Mouse (Mus musculus) frontal cortex, adult 2 months (tissue): ENCODE results near the gene BC049762. TPM values are rescaled to one million over a fixed set of nuclear protein-coding genes. Genes with fewer than 3 reads are reported as not detected.

Experiments
- DNase-seq, 2 experiments: peaks; one replicate each; pipeline ENCODE4 v3.0.0; 2022; ENCODE audit warnings: low spot score in 1 of 2; ENCODE audit errors: extremely low spot score in 1 of 2
- polyA plus RNA-seq: library from polyadenylated mRNA; depleted of rRNA; stranded (reverse); fragments of >200 nt; gene quantifications from 2 replicates; pipeline ENCODE4 v1.2.3, GENCODE M21; 2012; rRNA removed

BC049762 gene
- polyA plus RNA-seq, 1 experiment, result 0.34 TPM

DNA sequence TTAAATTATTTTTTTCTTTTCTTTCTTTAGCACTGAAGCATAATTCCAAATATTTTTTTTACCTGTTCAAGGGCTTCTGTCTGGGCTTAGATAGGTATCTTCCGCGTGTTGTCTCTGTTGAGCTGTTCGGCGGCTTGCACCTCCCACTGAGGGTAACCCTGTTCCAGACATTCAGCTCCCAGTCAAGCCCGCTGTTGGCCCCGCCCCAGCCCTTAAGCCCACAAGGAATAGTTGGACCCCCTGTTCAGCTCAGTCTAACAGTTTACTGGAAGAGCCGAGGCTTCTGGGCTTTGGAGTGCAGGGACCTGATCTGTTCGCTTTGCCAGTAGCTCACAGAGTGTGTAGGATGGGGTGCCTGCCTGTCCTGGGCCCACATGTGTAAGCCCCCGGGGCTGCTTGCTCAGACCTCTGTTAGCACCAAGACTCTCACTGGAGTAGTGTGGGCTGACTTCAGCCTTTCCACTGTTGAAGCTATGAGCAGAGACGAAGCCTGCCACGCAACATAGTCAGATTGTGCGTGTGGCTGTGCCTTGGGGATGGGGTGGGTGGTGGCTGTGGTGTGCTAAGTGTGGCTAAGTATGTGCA lies 43.4 kb downstream of the BC049762 start:
- DNase-seq, result no peak

DNA sequence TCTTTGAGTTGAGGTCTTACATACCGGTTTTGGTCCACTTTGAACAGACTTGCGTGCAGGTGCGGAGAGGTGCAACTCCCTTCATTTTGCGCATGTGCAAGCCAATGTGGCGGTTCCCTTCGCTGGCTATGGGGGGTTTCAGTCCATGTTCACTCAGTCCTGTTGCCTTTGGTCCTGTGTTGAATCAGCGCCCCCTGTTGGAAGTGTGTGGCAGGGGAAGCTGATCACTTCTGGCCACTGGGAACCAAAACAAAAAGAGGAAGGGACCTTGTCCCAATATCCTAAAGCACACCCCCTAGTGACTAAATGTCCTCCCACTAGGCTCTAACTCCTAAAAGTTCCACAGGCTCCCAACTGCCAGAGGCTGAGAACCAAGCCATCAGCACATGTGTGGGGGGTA lies 48.8 kb downstream of the BC049762 start:
- DNase-seq, result no peak

DNA sequence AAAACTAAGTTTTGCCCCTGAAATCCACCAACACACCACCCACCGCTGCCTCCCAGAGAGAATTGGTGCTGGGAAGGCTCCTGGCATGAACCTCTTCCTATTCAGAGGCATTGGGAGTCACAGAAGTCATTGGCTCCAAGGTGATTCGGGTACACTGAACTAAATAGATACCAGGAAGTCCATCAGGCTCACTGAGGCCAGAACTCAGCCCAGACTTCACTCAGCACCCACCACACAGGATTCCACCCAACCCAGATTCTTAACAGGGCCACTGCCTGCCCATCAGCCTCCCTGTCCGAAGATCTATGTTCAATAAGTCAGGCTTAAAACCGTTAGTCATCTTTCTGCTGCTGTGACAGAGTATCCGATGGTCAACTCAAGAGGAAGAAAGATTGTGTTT lies 51.4 kb downstream of the BC049762 start:
- DNase-seq, result no peak

DNA sequence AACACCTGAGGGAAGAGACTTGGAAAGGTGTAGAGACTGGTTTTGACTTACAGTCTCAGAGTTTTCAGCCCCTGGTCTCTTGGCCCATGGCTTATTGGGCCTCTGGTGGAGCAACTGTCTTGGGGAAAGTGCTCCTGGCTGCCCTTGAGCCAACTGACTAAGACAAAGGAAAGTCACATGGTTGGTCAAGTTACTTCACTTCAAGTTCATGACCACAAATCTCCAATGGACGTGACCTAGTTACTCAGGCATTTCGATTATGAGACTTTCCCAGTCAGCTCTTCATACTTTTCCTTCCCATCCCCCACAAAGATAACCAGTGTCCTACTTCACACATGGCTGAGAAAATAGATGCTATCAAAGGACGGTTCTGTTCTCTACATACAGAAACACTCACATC lies 55.1 kb downstream of the BC049762 start:
- DNase-seq, result no peak

Other genes starting within 250 kb of the BC049762 start
- not detected in 2 replicates for gene Olfr54, start 248.8 kb downstream of the BC049762 start, polyA plus RNA-seq
- not detected in 2 replicates for gene Olfr1375, start 214.9 kb downstream of the BC049762 start, polyA plus RNA-seq
- 9.8 and 12.5 TPM in 2 replicates for gene Zfp354a, start 203.8 kb downstream of the BC049762 start, polyA plus RNA-seq
- gene Gm12569, start 42.6 kb downstream of the BC049762 start, polyA plus RNA-seq, result not detected in 2 replicates
- gene Clk4, start 1.3 kb downstream of the BC049762 start, polyA plus RNA-seq, result 221 and 232 TPM in 2 replicates
- 12.6 and 15.2 TPM in 2 replicates for gene Col23a1, start 26.9 kb upstream of the BC049762 start, polyA plus RNA-seq